Mouse (Mus musculus): ENCODE data around the gene Grik1. TPM values are rescaled to one million over a fixed set of nuclear protein-coding genes. Genes with fewer than 3 reads are reported as not detected.

Grik1 gene
- total RNA-seq, 2 experiments from 2014 or later: 0.10 TPM; not detected in 1

DNA sequence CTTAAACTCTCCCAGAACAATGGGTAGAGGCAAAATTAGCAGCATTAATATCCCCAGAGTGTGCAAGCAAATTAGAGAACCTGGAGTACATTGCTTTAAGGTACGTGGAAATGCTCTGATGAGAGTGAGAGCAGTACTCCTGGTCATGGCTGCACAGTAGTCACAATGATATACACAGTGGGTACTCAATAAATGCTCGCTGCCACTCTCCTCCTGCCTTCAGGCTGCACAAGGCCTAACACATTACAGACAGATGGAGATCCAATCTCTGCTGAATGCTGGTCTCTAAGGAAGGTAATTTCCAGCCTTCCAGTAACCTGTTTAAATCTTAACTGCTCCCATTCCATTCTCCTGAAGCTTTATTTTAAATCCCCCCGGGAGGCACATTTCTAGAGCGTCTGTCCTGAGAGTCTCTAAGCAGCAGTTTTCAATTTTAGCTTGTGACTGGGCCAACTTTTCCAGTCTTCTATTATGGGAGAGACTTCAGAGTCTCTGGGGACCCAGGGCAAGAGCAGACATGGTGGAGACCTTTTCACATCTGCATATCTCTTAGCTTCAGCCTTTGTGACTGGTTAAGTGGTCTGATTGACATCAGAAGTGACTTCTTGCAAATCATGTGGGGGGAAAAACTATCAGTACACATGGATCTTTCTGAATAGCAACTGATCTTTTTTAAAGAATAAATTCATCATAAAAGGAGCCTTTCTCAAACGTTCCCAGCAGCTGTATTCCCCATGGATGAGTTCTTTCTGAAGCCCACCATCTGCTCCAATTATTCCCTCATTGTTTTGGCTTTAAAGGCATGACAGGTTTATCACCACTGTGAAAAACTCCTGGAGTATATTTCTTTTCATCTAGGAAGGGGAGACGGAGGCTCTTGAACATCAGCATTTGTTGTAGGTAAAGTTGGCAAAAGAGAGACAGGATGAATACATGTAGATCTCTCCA is 373.6 kb downstream of the Grik1 start:
- intact Hi-C loops (cut with DNase I; ENCODE audit: low total_unique reads): no loop called here

DNA sequence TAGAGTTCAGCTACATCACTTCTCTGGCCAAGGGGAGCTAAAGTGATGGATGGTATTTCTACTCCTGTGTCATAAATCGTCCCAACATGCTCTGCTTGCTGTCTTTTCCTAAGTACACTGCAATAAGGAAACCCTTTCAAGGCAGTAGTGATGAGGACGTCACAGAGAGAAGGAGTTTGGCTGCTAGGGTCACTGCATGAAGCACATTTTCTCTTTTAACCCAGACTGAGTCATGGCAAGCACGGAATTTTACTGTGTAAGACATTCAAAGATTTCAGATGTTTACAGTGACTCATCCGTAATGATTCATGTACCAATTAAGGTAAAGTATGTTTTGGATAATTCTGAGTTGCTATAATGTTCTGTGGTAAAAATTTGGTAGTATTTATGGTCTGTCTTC is 374.9 kb downstream of the Grik1 start:
- intact Hi-C loops (cut with DNase I; ENCODE audit: low total_unique reads): no loop called here
- no peak for DNase-seq

More for the DNA sequence above, 373.6 kb downstream of the Grik1 start:
- no peak for DNase-seq

- DNase-seq: no peak
- intact Hi-C loops (cut with DNase I; ENCODE audit: low total_unique reads): no loop called here
Measured at GRCm38 (mm10) chr16:87913781-87914180, 376.3 kb downstream of the Grik1 start.

- DNase-seq: no peak
- intact Hi-C loops (cut with DNase I; ENCODE audit: low total_unique reads): no loop called here
Measured at GRCm38 (mm10) chr16:87911201-87911600, 378.9 kb downstream of the Grik1 start.

DNA sequence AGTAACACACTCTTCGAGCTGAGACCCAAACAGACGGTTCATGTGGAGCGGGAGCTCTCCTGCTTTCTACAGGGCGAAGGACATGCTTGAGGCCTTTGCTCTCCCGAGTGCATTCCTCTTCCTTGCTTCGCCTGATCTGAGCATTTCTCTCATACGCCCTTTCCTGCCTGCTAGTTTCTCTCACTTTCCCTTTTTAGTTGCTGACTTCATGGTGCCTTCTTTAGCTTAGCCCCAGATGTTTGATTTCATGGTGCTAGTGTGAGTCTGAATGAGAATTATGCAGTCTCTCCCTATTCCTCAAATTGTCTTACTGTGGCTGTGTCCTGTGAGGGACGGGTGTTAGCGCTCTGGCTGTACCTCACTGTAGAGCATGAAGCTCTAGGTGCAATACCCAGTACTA is 388.0 kb downstream of the Grik1 start:
- intact Hi-C loops (cut with DNase I; ENCODE audit: low total_unique reads): no loop called here
- no peak for DNase-seq

DNA sequence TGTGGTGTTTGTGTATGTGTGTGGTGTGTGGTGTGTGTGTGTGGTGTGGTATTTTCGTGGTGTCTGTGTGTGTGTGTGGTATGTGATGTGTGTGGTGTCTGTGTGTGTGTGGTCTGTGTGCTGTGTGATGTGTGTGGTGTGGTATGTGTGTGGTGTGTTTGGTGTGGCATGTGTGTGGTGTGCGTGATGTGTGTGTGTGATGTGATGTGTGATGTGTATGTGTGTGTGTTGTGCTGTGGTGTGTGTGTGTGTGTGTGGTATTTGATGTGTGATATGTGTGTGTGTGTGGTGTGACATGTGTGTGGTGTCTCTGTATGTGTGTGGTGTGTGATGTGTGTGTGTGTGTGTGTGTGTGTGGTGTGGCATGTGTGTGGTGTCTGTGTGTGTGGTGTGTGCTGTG is 388.9 kb downstream of the Grik1 start:
- intact Hi-C loops (cut with DNase I; ENCODE audit: low total_unique reads): no loop called here

GRCm38 (mm10) chr16:87875927-87876326 is 414.1 kb downstream of the Grik1 start:
- intact Hi-C loops (cut with DNase I; ENCODE audit: low total_unique reads): no loop called here
- DNase-seq: no peak

More for the DNA sequence above, 388.9 kb downstream of the Grik1 start:
- no peak for DNase-seq

DNA sequence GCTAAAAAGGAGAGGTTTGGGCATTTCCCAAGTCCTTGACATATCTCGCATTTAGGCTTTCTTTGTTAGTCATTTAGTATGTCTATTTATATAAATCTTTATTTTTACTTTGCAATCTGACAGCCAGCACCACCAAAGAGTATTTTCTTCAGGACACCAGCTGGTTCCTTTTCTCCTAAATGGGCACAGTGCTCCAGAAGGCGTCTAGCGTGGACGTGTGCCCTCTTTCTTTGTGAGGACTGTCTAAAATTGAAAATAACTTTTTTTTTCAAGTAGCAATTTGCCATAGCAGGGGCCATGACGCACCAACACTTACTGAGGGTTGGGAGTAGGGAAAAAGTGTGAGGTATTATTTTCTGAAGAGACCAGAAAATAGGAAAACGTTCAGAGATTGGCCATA is 425.5 kb downstream of the Grik1 start:
- no peak for DNase-seq
- intact Hi-C loops (cut with DNase I; ENCODE audit: low total_unique reads): no loop called here

DNA sequence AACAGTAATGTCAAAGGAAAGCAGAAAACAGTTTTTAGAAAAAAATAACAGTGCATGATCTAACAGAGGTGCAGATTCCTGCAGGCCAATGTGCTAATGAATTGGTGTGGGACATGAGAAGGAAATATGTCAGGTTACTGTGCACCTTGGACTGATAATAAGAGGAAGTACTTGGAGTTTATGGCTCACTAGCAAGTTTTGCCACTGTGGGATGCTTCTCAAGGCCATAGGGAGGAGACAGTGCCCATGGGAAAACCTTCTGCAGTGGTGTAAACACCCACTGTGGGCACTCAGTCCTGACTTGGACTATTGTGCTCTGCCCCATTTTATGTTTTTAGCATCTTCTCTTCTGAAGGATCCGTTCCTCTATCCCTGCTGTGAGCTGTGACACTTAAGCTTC is 428.3 kb downstream of the Grik1 start:
- intact Hi-C loops (cut with DNase I; ENCODE audit: low total_unique reads): no loop called here
- no peak for DNase-seq

DNA sequence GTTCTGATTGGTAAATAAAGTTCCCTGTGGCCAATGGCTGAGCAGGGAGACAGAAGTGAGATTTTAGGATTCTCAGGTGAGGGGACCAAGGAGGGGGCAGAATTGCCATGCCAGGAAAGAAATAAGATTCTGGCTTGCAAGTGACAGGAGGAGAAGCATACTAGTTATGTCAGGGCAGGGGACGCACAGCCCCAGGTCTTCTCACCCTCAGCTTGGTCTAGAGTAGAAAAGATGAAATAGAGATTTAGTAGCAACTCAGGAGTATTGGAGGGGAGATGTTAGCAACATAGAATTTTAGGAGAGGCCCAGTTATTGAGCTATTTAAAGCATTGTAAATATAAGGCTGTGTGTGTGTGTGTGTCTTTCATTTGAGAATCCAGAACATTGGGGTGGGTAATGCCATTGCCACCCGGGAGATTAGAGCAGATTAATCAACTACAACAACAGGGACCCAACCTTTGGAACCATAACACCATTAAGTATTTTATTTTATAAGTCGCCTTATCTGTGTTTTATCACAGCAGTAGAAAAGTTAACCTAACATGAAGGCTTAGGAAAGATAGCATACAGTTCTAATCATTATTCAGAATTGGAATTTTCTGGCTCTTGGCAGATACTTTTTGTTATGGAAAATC is 436.5 kb downstream of the Grik1 start:
- DNase-seq: no peak
- intact Hi-C loops (cut with DNase I; ENCODE audit: low total_unique reads): no loop called here

DNA sequence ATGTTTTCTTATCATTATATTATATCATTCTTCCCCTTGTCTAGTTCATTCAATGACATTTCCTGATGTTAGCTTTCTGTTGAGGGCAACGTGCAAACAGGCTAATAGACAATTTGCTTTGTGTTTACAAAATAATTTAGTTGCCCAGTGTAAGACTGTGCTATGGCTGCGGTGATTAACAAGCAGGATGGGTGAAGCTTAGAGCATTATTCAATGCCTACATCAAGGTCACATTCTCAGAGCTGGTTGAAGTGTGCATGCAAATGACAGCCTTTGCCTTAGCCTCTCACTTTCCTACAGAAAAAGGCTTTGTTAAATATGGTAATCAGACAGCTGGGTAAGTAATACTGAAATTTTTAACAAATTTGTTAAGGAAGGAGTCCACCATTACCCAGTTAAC is 438.5 kb downstream of the Grik1 start:
- DNase-seq: no peak
- intact Hi-C loops (cut with DNase I; ENCODE audit: low total_unique reads): no loop called here

DNA sequence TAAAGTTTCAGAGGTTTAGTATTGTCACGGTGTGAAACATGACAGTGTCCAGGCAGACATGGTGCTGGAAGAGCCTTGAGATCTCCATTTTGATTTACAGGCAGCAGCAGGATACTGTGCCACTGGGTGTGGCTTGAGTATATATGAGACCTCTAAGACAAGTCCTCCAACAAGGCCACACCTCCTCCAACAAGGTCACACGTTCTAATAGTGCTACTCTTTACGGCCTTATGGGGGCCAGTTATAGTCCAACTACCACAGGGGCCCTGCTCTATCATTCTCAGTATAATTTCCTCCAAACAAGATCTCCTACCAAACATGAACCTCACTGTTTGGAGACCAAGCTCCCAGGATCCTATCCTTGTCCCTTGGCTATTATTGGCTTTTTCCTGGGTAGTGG is 441.3 kb downstream of the Grik1 start:
- intact Hi-C loops (cut with DNase I; ENCODE audit: low total_unique reads): no loop called here
- no peak for DNase-seq

Other genes starting within 250 kb of the Grik1 start
- not detected for gene Cldn17, start 216.7 kb upstream of the Grik1 start, total RNA-seq (2021)

All from gastrocnemius, postnatal 14 days (tissue).